Mouse (Mus musculus) megakaryocyte, embryonic 14.5 days (primary cell): Measurements from ENCODE around the gene Ttc30a1.

ENCODE experiments used
- FLI1 ChIP-seq: IDR thresholded peaks from 2 replicates; pipeline ENCODE4 v1.6.1; 2012; ENCODE audit warnings: low read length, inconsistent platforms, mixed read lengths
- GATA1 ChIP-seq: IDR thresholded peaks from 3 replicates; pipeline ENCODE4 v1.6.1; 2012; ENCODE audit warnings: mixed read lengths, low read length, inconsistent platforms, borderline replicate concordance

GRCm38 (mm10) chr2:76029081-76029901 lies 47.5 kb upstream of the Ttc30a1 start:
- no peak for TF ChIP-seq GATA1
- no peak for TF ChIP-seq FLI1
